18 mouse cellular contexts compared by ENCODE assay signal in the genomic region with DNA sequence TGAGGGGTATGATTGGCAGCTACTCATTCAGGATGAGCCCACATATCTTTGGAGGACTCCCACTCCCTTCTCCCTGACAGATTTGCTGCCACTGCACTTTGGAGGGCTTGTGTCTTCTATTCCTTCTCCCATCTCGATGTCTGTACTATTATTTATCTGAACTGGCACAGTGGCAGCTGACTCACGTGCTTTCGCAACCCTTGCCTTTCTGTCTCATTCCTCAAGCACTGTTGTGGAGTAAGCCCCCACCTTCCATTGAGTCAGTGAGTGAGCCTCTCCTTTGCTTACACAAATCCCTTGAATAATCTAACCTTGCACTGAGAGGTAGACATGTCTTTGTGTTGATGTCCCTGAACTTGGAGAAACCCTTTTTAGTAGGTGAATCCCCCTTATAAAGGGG. TPM values are rescaled to one million over a fixed set of nuclear protein-coding genes. Genes with fewer than 3 reads are reported as not detected.
A peak's percentile ranks its signal among the peaks of the same experiment; 100 is the strongest.
DNase-seq lines count a peak whose midpoint lies in the region; TF ChIP-seq lines count a peak whose summit lies in the region.
"Had no signal": no experiment of that assay in that cellular context is flagged by ENCODE, and none has a peak within 500 bp of the region (broad histone marks: within the 10 kb centered on the region; RNA-seq: fewer than 3 reads in every experiment).

No protein-coding gene starts in this region.

- H3K4me3 ChIP-seq in C2C12 (ENCODE audit: insufficient read depth, poor library complexity, severe bottlenecking), result no peak overlapping the region
- H3K4me3 ChIP-seq: embryonic facial prominence, embryonic 12.5 days; forebrain, embryonic 15.5 days; heart, embryonic 13.5 days; hindbrain, embryonic 15.5 days had no signal

- peak; percentile 11 for DNase-seq in 3134 (ENCODE audit: extremely low read depth, insufficient read length, low spot score)
- DNase-seq in adrenal gland, adult 2 months, result peak; percentile 61
- DNase-seq in adrenal gland, postnatal 25 days, result peak; percentile 37
- DNase-seq in right cerebral cortex, postnatal 10 days (ENCODE audit: low spot score in 2 of 2), result no peak
- DNase-seq in urinary bladder, postnatal 10 days (ENCODE audit: low spot score), result no peak
- DNase-seq in cerebellum, postnatal 14 days, result no peak
- DNase-seq: B cell, adult 2 months; cerebellum, adult 11 months; cerebellum, adult 8-10 months; cerebellum, postnatal 25 days; gastrocnemius, postnatal 36 days; heart, adult 11 months; heart, postnatal 36 days had no signal

- TF ChIP-seq CTCF in C2C12 (IDR thresholded peaks at IDR 0.05; ENCODE audit: control insufficient read depth, insufficient read depth, insufficient read length), result no peak

- no peaks in the 10 kb centered on the region for H3K79me2 ChIP-seq in C2C12 (ENCODE audit: control insufficient read depth, insufficient read depth)

- no peaks in the 10 kb centered on the region for H3K36me3 ChIP-seq in C2C12 (ENCODE audit: control insufficient read depth, insufficient read depth)
- H3K36me3 ChIP-seq: embryonic facial prominence, embryonic 12.5 days; forebrain, embryonic 15.5 days; heart, embryonic 13.5 days; hindbrain, embryonic 15.5 days had no signal

- H3K27me3 ChIP-seq in C2C12 (ENCODE audit: control insufficient read depth, insufficient read depth, insufficient read length), result peaks cover 3% of the 10 kb centered on the region
- H3K27me3 ChIP-seq: embryonic facial prominence, embryonic 12.5 days; forebrain, embryonic 15.5 days; heart, embryonic 13.5 days; hindbrain, embryonic 15.5 days had no signal

- no peak overlapping the region for H3ac ChIP-seq in C2C12 (ENCODE audit: control insufficient read depth, insufficient read length, low read depth)

- no peaks in the 10 kb centered on the region for H3K79me3 ChIP-seq in C2C12 (ENCODE audit: low read depth)

TF ChIP-seq in C2C12, 6 proteins besides CTCF, POLR2A, EP300 and RAD21:
- peak; percentile 76 for TF ChIP-seq CEBPB (IDR thresholded peaks at IDR 0.05; ENCODE audit: low read depth)
- no peak for TF ChIP-seq FOSL1 (IDR thresholded peaks at IDR 0.05; ENCODE audit: insufficient read depth, low read length, poor library complexity, severe bottlenecking)

RNA-seq across cellular contexts. Expression of a gene that starts 33.4 kb away (rescaled TPM):
- 3.3 TPM for polyA plus RNA-seq in C2C12 (2012; fragmentation: generic; extraction: Trizol)
- 10 to 100 TPM; 17.2 to 24.4 TPM for total RNA-seq in adrenal gland, adult 2 months (2021)
- 7.9 and 8.0 TPM in 2 replicates for polyA plus RNA-seq in adrenal gland, adult 2 months (2012; rRNA removed)
- 23.3 and 28.3 TPM in 2 replicates for total RNA-seq in adrenal gland, postnatal 25 days (2021)

Comparison
In these comparisons a context has a peak if more than half of its experiments do, and no peak if none do; other contexts are left out.
1. DNase-seq: peak in 3134 (single experiment), adrenal gland, adult 2 months (single experiment) and adrenal gland, postnatal 25 days (single experiment); none in right cerebral cortex, postnatal 10 days (0 of 2), urinary bladder, postnatal 10 days (single experiment) and cerebellum, postnatal 14 days (0 of 2).